Mouse (Mus musculus): Measurements from ENCODE around the gene Sesn1.
"Not testable (repeated sequence)": the region's sequence is repeated elsewhere in the genome, so short reads cannot be mapped to it uniquely, and the experiment has no call there.

Sesn1 gene

DNA sequence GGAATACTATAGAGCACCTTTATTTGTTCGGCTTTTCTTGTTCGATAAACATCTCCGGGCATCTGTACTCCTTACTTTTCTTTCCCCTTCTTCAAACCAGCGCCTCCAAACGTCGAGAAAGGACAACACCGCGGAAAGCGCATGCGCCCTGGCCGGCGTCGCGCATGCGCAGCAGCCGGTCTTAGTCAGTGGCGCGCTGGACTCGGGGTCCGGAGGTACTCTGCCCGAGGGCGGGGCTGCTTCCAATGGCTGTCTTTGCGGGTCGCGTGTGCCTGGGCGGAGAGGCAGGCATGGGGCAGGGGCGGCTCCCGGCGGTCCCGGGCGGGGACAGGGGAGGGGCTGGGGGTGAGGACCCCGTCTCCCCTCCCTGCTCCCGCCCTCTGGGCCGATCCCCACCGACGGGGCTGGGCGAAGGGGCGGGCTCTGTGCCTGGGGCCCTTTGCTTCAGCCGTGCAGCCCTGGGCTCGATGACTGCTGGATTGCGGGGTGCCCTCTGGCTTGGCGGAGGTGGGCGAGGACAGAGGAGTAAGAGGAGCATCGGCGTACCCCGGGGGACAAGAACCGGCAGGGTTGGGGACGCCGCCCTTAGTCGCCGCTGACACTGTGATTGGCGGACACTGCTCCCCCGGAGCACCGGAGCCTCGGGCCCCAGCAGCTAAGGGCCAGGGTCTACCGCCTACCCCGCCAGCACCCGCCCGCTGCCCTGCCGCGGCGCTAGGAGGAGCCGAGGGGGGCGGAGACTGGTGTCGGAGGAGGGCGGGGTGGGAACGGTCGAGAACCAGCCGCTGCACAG is at the start of gene Sesn1, which contains the start of gene Cep57l1:
TSS of gene Sesn1 (plus strand) at position 165 of the 793 bp plus-strand sequence.
TSS of gene Cep57l1 (minus strand) at position 101 of the 793 bp plus-strand sequence.
- peak; percentile 93 for DNase-seq (ENCODE audit: low read depth, low spot score)

DNA sequence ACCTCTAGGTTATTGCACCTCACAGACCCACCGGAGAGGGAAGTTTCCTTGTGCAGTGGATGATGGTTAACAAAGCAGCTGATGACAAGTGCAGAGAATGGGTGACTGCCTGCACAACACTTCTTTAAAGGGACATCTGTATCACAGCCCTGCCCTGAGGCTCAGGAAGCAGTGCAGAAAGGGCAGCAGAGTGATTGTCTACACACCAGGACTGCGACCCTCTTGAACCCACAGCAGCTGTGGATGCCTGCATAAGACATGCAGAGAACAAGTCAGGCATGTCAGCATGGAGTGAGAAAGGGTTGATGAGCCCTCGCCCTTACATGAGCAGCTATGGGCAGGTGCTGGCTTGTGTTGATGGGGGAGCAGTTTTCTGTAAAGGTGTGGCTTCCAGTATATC is 48.9 kb upstream of the Sesn1 start:
- no peak for DNase-seq (ENCODE audit: low read depth, low spot score)

DNA sequence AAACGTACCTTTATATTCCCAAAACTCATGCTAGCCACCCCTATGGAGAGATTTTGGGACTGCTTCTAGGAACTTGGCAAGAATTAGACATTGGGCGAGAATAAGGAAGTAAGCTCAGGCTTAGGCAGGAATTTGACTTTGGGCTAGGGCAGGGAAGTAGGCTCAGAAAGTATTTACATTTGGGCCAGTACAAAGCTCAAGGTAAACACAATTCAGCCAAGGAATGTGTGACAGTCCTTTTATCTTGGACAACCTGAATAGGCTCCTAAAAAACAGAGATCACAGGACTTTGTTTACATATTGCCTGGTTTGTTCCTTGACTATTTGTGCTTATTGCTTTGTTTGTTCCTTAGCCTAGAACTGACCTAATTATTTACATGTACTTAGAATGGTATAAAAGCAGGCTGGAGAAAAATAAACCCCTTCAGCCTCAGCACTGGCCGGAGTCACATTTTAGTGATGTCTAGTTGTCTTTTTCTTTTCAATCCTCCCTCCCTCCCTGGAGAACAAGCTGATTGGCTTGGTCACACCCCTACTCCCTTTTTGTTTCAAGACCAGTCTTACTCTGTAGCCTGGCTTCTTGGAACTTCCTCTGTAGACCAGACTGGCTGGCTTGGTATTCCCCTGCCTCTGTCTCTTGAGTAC is 45.9 kb upstream of the Sesn1 start:
- DNase-seq (ENCODE audit: low read depth, low spot score), result no peak

DNA sequence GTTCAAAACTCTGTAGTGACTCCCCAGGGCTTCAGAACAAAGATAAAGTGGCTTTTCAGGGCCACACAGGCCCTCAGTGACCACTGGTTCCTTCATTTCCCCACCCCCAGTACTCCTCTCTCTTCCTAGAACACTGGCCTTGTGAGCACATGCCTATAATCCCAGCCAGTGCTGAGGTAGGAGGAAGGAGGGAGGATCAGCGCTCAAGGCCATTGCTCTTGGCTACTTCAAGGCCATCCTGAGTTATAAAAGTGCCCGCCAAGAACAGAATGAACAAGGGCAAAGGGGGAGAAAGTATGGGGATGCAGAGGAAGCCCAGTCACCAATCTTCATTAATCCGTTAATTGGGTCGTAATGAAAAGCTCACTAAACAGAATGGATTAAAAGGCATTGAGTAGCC is 44.1 kb upstream of the Sesn1 start:
- no peak for DNase-seq (ENCODE audit: low read depth, low spot score)

DNA sequence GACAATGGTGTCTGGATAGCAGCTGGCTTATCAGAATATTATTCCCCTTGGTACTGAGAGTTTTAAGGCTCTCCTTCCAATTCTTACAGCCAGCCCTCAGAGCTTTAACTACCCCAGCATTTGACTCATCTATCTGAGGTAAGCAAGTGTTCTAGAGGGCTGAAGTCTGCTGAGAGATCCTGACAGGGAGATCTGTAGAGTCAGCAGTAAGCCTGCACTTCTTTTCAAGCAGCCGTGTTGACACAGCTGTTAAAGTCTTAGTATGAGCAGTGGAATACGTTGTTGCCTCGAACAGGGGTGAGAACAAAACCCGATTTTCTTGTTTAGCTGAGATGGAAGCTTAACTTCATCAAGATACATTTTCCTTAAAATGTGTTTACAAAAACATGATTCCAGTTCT is 43.5 kb upstream of the Sesn1 start:
- DNase-seq (ENCODE audit: low read depth, low spot score), result no peak

DNA sequence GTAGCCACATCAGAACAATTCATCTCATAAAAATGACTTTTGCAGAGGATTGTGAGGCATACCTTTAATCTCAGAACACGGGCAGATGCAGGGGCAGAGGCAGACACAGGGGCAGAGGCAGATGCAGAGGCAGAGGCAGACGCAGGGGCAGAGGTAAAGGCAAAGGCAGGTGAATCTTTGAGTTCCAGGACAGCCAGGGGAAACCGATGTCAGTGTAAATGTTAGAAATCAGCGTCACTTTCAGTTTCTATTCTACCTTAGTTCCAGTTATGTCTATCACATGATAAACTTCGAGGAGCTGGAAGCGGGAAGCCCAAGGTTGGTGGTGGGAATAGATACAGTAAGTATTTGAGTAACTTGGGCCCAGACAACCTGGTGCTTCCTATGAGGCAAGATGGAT is 42.5 kb upstream of the Sesn1 start:
- peak; percentile 18 for DNase-seq (ENCODE audit: low read depth, low spot score)

DNA sequence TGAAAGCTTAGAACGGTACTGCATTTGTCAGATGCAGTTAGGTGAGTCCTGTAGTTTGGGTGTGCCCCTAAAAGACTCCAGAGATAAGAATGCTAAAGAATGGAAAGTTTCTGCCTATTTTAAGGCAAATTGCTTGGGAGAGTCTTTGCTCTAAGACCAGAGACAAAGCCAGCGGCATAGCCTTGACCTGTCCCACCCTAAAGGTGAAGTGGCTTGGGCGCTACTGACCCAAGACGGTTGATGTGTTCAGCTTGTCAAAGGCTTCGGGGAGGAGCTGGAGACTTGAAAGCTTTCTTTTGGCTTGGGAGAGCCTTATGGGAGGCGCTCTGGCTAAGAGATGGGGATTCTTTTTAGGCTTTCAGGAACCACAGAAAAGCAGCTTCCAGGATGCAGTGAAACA is 17.4 kb upstream of the Sesn1 start:
- DNase-seq (ENCODE audit: low read depth, low spot score), result no peak

DNA sequence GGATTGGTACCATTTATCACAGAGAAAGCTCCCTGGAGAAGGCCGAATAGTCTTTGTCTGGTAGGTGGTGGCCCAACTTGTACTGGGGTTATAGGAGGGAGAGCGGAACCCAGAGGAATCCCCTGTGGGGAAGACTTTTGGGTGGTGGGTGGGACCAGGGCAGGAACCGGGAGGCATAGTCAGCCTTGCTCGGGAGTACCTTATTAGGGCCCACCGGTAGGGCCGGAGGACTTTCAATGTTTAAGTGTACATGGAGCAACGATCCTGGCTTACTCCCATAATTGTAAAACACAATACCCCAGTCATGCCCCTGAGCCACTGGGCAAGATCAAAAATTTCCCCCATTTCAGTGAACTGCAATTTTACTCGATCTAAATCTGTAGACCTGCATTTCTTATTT is 12.5 kb upstream of the Sesn1 start:
- DNase-seq (ENCODE audit: low read depth, low spot score), result no peak

DNA sequence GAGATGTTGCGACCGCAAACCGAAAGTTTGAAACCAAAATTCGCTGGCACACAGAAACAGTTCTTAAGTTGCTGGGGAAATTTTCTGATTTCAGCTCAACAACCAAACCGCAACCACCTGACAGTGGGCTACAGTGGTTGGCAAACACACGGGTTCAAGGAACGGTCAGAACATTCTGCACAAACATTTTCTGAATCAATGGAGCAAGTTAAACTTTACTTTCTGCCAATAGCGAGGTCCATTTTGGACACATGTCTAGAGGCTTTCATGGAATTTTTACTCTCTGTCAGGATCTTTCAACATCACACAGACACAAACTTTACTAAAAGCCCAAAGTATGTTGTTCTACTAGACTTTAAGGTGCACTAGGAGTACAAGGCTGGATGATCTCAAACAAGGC is 6.3 kb upstream of the Sesn1 start:
- no peak for DNase-seq (ENCODE audit: low read depth, low spot score)

DNA sequence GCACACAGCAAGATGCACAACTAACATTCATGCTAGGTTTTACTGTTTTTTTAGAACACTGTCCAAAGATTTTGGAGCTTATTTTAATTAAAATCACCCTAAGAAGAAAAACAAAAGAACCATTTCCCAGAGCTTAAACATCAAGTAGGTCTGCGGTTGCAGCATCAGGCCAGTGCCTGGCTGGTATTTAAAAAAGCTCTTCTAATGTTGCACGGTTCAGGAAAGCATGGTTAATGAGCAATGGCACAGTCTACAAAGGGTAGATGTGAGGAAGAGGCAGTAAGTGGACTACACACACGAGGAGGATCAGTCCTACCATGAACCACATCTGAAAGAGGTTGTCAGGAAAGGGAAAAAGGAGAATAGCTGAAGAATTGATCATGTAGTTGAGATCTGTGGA is 5.0 kb upstream of the Sesn1 start:
- no peak for DNase-seq (ENCODE audit: low read depth, low spot score)

DNA sequence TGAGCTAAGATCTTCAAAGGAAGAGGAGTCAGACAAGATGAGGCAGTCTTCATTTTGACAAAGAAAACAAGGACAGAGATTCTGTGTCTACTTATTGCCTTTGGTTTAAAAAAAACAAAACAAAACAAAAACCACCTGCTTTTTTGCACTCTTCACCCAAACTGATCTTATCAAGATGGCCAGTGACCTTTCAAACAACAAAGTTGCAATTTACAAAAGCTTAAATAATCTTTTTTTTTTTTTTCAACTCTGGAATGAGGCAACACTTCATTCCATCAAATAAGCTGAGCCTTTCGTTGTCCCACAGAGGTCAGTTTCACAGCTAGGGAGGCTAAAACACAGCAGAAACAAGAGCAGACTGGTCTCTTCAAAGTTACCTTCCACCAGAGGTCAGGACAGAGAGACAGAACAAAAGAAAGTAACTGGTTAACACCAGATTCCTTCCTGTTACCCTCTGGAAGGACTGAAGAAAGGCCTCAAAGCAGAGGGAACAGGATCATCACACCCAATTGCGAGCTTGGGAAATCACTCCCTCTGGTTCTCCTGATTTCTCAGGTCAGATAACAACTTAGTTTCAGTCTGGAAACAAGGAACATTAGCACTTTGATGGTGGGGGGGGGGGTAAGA is 3.9 kb upstream of the Sesn1 start:
- DNase-seq (ENCODE audit: low read depth, low spot score), result no peak

DNA sequence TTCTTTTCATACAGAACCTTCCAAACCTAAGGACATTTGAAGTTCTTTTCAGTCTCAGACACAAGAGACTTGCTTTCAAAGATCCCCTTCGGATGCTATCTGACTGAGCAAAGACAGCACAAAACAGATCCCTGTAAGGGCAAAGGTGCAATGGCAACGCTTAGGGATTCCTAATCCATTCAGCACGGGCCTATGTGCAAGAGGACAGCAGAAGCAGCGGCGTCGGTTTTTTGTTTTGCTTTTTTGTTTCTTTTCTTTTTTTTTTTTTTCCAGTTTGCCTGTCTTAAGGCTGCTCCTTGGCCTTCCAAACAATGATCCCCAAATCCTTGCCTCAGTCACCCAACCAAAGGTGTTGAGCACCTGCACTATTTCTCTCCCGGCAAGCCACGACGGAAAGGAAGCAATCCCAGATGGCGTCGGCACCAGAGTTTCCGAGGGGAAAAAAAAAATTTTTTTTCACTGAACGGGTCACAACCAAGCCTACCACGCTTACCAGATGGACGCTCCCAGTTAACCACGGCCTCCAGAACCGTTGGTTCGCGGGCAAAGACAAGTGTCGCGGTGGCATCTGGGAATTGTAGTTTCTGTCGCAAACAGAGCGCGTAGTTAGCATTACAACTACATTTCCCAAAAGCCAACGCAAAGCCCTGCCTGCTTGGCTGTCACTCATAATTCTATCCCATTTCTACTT is 510 bp upstream of the Sesn1 start:
- DNase-seq (ENCODE audit: low read depth, low spot score), result peak; percentile 92

DNA sequence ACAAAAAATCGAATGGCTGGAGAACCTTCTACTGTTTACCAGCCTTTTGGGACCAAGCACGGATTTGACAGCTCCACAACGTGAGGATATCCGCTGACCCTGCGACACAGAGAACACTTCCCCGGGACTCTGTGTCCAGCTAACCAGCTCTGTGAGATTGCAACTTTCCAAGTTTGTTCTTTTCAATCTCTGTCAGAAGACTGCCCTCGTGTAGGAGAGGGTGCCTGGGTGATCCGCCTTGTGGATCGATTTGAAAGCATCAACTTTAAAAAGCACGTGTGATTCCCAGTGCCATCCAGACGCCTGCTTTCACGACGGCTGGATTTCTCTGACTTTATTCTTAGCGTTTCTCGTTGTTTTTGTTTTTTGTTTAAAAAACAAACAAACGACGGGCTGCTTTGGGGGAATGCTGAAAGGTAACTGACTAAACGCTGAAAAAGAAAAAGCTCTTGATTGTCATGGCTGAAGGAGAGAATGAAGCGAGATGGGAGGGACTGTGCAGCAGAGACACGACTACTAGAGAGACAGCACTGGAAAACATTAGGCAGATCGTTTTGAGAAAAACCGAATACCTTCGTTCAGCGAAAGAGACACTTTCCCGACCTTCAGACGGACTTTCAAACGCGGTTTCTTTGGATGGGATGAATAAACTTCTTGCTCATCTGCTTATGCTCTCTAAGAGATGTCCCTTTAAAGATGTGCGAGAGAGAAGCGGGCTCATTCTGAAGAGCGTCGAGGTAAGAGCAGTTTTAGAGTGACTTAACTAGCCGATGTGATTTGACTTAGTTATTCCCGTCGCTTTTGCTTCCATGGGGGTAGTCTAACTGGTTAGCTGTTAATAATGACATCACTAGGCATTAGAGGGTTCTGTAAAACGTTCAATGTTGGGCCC is 1.1 kb downstream of the Sesn1 start:
- DNase-seq (ENCODE audit: low read depth, low spot score), result peak; percentile 35

DNA sequence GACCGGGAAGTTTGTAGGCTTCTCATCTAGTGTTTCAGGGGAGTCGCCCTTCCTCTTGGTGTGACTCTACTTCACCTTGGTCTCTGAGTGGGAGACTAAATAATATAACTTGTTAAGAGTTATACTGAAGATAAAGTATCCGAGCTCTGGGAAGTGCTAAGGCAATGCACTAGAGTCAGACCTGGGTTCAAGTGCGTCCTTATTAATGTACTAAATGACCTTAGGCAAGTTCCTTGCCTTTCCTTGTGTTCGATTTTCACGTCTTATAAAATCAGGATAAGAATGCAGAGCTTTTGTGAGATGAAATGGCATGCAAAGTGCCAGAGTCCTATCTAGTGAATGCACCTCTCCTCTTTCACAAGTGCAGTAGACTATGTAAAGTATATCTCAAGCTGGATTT is 2.8 kb downstream of the Sesn1 start:
- DNase-seq (ENCODE audit: low read depth, low spot score), result no peak

DNA sequence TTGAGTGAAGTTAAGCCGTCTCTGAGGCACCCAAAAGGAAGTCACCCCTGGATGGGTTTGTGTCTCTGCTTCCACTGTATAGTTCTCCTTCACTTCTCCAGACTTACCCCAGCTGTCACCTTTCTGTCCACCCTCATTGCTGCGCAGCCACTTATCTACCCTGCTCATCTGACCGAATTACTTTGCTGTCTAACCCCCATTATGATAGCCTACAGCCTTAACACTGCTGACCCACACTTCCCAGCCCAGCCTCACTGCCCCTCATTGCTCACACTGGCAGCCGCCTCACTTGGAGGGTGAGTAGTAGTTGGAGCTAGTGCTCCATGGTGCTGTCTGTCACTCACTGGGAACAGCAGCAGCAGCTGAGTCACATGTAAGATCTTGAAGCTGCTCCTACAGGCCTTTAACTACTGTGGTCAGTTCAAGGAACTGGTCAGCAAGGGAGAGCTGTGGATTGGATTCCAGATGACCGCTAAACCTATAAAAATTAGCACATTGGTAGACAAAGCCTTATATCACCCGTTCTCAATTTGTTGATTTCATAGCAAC is 4.6 kb downstream of the Sesn1 start:
- no peak for DNase-seq (ENCODE audit: low read depth, low spot score)

DNA sequence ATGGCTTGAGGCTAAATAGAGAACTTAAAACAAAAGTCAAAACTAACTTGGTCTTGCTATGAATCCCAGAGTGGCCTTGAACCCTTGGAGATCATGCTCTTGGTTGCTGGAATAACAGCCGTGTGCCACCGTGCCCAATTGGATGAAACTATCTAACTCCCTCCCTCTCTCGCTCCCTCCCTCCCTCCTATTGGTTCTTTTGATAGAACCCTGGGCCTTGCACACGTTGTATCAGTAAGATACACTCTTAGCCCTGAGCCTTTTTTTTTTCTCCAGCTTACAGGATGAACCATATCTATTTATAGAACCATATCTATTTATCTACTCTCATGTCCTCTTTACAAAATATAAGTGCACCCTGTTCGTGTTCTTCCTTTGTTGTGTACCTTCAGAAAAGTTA is 6.8 kb downstream of the Sesn1 start:
- DNase-seq (ENCODE audit: low read depth, low spot score), result peak; percentile 53

DNA sequence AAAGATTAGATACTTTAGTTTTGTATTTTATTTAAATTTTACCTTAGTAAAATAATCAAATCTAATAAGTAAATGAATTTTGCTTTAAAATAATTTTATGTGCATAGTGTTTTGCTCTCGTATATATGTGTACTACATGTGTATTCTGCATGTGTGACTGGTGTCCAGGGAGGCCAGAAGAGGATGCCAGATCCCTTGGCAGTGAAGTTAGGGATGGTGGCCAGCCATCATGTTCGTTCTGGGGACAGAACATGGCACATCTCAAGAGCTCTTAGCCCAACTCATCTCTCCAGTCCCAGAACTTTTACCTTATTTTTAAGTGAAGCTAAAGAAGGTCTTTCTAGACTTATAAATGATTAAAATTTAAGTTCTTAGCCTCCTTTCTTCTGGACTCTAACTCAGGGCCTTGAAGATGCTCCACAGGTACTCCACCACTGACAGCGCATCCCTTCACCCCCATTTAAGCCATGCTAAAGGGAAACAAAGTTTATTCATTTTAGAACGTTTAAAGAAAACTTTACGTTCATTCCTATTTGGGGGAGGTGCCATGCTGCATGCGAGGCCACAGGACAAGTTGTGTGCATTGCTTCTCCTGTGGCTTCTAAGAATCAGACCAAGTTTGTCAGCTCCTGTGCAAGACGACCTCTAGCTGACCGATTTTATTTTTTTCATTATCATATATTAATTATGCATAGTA is 8.4 kb downstream of the Sesn1 start:
- DNase-seq (ENCODE audit: low read depth, low spot score), result no peak

DNA sequence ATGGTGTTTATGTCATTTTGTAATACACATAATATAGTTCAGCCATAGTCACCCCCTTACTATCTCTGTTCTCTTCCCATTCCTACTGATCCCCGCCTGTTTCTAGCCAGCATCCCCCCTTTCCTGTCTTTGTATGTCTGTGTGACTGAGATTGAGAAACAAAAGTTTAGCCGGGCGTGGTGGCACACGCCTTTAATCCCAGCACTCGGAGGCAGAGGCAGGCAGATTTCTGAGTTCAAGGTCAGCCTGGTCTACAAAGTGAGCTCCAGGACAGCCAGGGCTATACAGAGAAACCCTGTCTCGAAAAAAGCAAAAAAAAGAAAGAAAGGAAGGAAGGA is 9.0 kb downstream of the Sesn1 start:
- not testable (repeated sequence) for DNase-seq (ENCODE audit: low read depth, low spot score)

DNA sequence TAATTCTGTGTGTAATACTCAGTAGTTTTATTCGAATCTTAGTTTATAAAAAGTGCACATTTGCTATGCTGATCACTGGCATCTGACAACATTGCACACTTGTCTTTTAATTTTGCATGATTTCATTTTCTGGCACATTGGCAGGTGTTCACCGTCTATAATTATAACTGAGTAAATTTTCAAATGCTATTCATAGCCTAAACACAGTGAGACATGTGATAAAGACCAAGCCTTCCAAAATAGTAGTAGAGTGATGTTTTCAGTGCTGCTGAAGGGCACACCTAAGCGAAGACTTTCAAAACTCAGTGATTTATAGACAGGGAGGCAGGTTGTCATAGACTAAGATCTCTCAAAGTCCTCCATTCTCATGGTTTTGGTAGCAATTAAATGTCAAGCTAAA is 9.6 kb downstream of the Sesn1 start:
- no peak for DNase-seq (ENCODE audit: low read depth, low spot score)

DNA sequence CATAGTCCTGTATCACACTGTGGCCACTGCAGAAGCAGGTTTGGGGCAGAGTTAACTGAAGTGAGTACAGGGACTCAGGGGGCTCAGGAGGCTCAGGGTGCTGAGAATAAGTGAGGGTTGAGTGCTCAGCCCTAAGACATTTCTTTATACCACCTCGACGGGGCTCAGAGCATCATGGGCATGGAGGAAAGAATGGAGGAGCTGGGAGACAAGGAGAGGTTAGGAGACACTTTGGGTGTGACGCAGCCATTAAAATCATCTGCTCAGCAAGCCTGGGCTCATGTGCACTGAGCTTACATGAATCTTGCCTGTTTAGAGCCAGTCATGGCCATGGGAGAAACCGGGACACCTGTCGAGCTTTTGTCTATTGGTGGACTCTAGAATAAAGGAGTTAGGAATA is 10.7 kb downstream of the Sesn1 start:
- DNase-seq (ENCODE audit: low read depth, low spot score), result no peak

Measured in CD4-positive, CD25-positive, alpha-beta regulatory T cell, adult 2 months (primary cell).